Mouse (Mus musculus): ENCODE data around the gene Ggnbp2. TPM values are rescaled to one million over a fixed set of nuclear protein-coding genes. Genes with fewer than 3 reads are reported as not detected.
"Not testable (repeated sequence)": the region's sequence is repeated elsewhere in the genome, so short reads cannot be mapped to it uniquely, and the experiment has no call there.

Gene Ggnbp2
- polyA plus RNA-seq, 1 experiment from 2014 or later, result 41.7 TPM

DNA sequence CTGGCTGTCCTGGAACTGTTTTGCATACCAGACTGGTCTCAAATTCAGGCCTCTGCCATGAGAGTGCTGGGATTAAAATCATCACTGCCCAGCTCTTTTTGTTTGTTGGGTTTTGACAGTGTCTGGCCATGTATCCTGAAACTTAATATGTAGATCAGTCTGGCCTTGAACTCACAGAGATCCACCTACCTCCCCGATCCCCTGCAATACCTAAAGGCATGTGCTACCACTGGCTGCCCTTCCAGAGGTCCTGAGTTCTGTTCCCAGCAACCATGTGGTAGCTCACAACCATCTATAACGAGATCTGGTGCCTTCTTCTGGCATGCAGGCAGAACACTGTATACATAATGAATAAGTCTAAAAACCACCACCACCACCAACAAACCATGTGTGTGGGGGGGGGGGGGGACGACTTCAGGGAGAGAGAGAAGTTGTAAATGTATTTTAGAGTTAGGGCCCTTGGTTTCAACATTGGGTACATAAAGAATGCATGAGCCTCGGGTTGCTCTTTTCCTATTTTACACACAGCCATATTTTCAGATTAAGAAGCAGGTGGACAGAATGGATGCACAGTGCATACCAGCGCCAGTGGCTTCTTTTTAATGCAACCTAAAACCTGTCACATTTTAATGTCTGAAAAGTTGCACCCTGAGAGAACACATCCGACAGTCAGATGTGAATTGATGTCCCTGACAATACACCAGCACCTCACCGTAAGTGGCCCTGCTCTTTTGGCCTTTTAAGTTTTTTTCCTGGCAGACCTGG, 8.6 kb upstream of the Ggnbp2 start:
- Histone ChIP-seq H3K36me3 (peaks cover 37% of the 10 kb centered on the region), H3K27me3 (replicated peaks) (no peaks in the 10 kb centered on the region), H3K4me2 (peak overlapping the region; percentile 75), H3K4me1 (peaks cover 17% of the 10 kb centered on the region), H3K27ac (replicated peaks) (peak overlapping the region; percentile 92), H3K9me3 (no peaks in the 10 kb centered on the region), H3K4me3 (peak overlapping the region; percentile 85), H3K9ac (peak overlapping the region; percentile 90)
- WGBS, result 18% methylated on average over 7 of the region's 7 CpGs
- ATAC-seq (ENCODE audit: extremely low read depth, insufficient number of reproducible peaks, low FRiP score, low TSS enrichment), result no peak

GRCm38 (mm10) chr11:84876020-84876419, 5.4 kb upstream of the Ggnbp2 start:
- H3K9me3 ChIP-seq; H3K27me3 ChIP-seq (replicated peaks); ATAC-seq (ENCODE audit: extremely low read depth, insufficient number of reproducible peaks, low FRiP score, low TSS enrichment); H3K4me3 ChIP-seq; H3K27ac ChIP-seq (replicated peaks); H3K4me2 ChIP-seq; H3K9ac ChIP-seq: not testable (repeated sequence)
- 20% methylated on average over 1 of the region's 1 CpGs for WGBS
- H3K36me3 ChIP-seq, result peaks cover 19% of the 10 kb centered on the region
- peaks cover 18% of the 10 kb centered on the region for H3K4me1 ChIP-seq

DNA sequence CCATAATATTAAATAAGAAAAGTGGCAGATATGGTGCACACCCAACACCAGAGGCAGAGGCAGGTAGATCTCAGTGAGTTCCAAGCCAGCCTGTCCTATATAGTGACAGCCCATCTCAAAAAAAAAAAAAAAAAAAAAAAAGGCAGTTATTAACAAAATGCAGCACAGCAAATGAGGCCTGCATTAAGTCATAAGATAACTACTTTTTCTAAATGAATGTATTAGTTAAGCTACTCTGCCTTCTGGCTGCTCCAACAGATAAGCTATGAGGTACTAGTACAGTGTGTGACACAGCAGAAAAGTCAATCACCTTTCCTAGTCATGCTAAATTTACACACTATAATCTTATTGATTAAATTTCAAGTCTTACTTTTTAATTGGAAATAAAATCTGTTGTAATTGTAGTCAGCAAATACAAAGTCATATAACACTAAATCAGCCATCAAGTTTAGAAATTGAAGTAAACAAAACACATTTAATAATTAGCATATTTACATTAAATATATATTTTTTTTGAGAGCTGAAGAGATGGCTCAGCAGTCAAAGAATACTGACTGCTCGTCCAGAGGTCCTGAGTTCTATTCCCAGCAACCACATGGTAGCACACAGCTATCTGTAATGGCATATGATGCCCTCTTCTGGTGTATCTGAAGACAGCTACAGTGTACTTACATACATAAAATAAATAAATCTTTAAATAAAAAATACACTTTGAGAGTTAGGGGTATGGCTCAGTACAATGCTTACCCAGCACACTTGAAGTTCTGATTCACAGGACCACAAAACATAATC, 2.6 kb upstream of the Ggnbp2 start:
- no peaks in the 10 kb centered on the region for H3K9me3 ChIP-seq
- 64% methylated on average over 1 of the region's 1 CpGs for WGBS
- H3K4me1 ChIP-seq, result peaks cover 13% of the 10 kb centered on the region
- peak overlapping the region; percentile 25; the same call in 1 of the 2 replicates for H3K4me2 ChIP-seq
- peaks cover 19% of the 10 kb centered on the region for H3K36me3 ChIP-seq
- no peak overlapping the region for H3K27ac ChIP-seq (replicated peaks)
- H3K27me3 ChIP-seq (replicated peaks), result no peaks in the 10 kb centered on the region
- no peak overlapping the region for H3K4me3 ChIP-seq
- no peak overlapping the region for H3K9ac ChIP-seq
- ATAC-seq (ENCODE audit: extremely low read depth, insufficient number of reproducible peaks, low FRiP score, low TSS enrichment), result no peak

- WGBS, result 64% methylated on average over 4 of the region's 4 CpGs
- no peak for ATAC-seq (ENCODE audit: extremely low read depth, insufficient number of reproducible peaks, low FRiP score, low TSS enrichment)
- Histone ChIP-seq H3K9me3 (no peaks in the 10 kb centered on the region), H3K27me3 (replicated peaks) (no peaks in the 10 kb centered on the region), H3K27ac (replicated peaks) (peak overlapping the region; percentile 99), H3K4me3 (peak overlapping the region; percentile 97), H3K36me3 (peaks cover 12% of the 10 kb centered on the region), H3K4me2 (peak overlapping the region; percentile 82), H3K9ac (peak overlapping the region; percentile 98), H3K4me1 (peaks cover 24% of the 10 kb centered on the region)
Measured at GRCm38 (mm10) chr11:84871548-84872069, 992 bp upstream of the Ggnbp2 start.

GRCm38 (mm10) chr11:84871046-84871445, 429 bp upstream of the Ggnbp2 start:
- peak overlapping the region; percentile 99 for H3K27ac ChIP-seq (replicated peaks)
- peaks cover 27% of the 10 kb centered on the region for H3K4me1 ChIP-seq
- H3K4me2 ChIP-seq, result peak overlapping the region; percentile 82
- H3K9me3 ChIP-seq, result no peaks in the 10 kb centered on the region
- under 1% methylated on average over 10 of the region's 10 CpGs for WGBS
- peak overlapping the region; percentile 98 for H3K9ac ChIP-seq
- peaks cover 8% of the 10 kb centered on the region for H3K36me3 ChIP-seq
- H3K4me3 ChIP-seq, result peak overlapping the region; percentile 97
- H3K27me3 ChIP-seq (replicated peaks), result no peaks in the 10 kb centered on the region
- peak; percentile 34 for ATAC-seq (ENCODE audit: extremely low read depth, insufficient number of reproducible peaks, low FRiP score, low TSS enrichment)

- H3K9ac ChIP-seq, result peak overlapping the region; percentile 98
- peaks cover 16% of the 10 kb centered on the region for H3K36me3 ChIP-seq
- WGBS, result under 1% methylated on average over 61 of the region's 61 CpGs
- peak overlapping the region; percentile 93 for H3K4me2 ChIP-seq
- H3K4me1 ChIP-seq, result peaks cover 37% of the 10 kb centered on the region
- ATAC-seq (ENCODE audit: extremely low read depth, insufficient number of reproducible peaks, low FRiP score, low TSS enrichment), result peak; percentile 74
- H3K27ac ChIP-seq (replicated peaks), result peak overlapping the region; percentile 94
- H3K4me3 ChIP-seq, result peak overlapping the region; percentile 97
- no peaks in the 10 kb centered on the region for H3K27me3 ChIP-seq (replicated peaks)
- no peaks in the 10 kb centered on the region for H3K9me3 ChIP-seq
Measured at GRCm38 (mm10) chr11:84869537-84870232, 932 bp downstream of the Ggnbp2 start.

DNA sequence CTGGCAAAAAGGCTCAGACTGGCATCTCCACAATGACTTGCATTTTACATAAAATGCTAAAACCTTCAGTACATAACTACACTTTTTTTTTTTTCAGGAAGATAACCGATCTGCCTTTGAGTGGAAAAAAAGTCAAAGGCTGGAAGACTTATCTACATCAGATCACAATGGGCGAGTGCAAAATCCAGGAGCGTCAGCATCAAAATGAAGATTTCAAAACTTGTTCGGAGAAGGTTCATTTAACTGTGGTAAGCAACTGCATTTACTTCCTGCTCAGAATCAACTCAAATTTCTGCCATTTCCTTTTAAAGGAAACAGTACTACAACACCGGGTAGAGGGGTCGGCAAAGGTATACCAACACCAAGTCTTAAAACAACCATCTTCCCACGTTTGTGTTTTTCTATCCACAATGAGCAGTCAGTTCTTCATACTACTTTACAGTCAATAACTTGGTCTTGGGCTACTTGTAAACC, 1.8 kb downstream of the Ggnbp2 start:
- Histone ChIP-seq H3K36me3 (peaks cover 14% of the 10 kb centered on the region), H3K4me2 (peak overlapping the region; percentile 93), H3K9ac (peak overlapping the region; percentile 98), H3K27me3 (replicated peaks) (no peaks in the 10 kb centered on the region), H3K27ac (replicated peaks) (peak overlapping the region; percentile 94), H3K4me3 (peak overlapping the region; percentile 97), H3K9me3 (no peaks in the 10 kb centered on the region), H3K4me1 (peaks cover 40% of the 10 kb centered on the region)
- WGBS, result 8% methylated on average over 7 of the region's 7 CpGs
- no peak for ATAC-seq (ENCODE audit: extremely low read depth, insufficient number of reproducible peaks, low FRiP score, low TSS enrichment)

- ATAC-seq (ENCODE audit: extremely low read depth, insufficient number of reproducible peaks, low FRiP score, low TSS enrichment), result no peak
- Histone ChIP-seq H3K4me2 (peak overlapping the region; percentile 42), H3K9me3 (no peaks in the 10 kb centered on the region), H3K9ac (no peak overlapping the region), H3K4me1 (peaks cover 45% of the 10 kb centered on the region), H3K27me3 (replicated peaks) (no peaks in the 10 kb centered on the region), H3K4me3 (peak overlapping the region; percentile 19), H3K36me3 (peaks cover 19% of the 10 kb centered on the region), H3K27ac (replicated peaks) (no peak overlapping the region)
- WGBS, result 85% methylated on average over 2 of the region's 2 CpGs
Measured at GRCm38 (mm10) chr11:84867586-84867985, 3.0 kb downstream of the Ggnbp2 start.

GRCm38 (mm10) chr11:84865268-84865667, 5.3 kb downstream of the Ggnbp2 start:
- peak overlapping the region; percentile 33; the same call in 1 of the 2 replicates for H3K9ac ChIP-seq
- no peak overlapping the region for H3K4me3 ChIP-seq

GRCm38 (mm10) chr11:84855285-84855684, 15.3 kb downstream of the Ggnbp2 start:
- Histone ChIP-seq H3K4me1 (no peaks in the 10 kb centered on the region), H3K27ac (replicated peaks) (no peak overlapping the region), H3K27me3 (replicated peaks) (no peaks in the 10 kb centered on the region), H3K9me3 (no peaks in the 10 kb centered on the region), H3K9ac (no peak overlapping the region), H3K4me3 (no peak overlapping the region), H3K36me3 (peaks cover 83% of the 10 kb centered on the region), H3K4me2 (no peak overlapping the region)
- ATAC-seq (ENCODE audit: extremely low read depth, insufficient number of reproducible peaks, low FRiP score, low TSS enrichment), result no peak
- 90% methylated on average over 6 of the region's 6 CpGs for WGBS

More at GRCm38 (mm10) chr11:84865268-84865667, 5.3 kb downstream of the Ggnbp2 start:
- Histone ChIP-seq H3K9me3 (no peaks in the 10 kb centered on the region), H3K4me2 (no peak overlapping the region), H3K27ac (replicated peaks) (no peak overlapping the region), H3K4me1 (peaks cover 37% of the 10 kb centered on the region), H3K36me3 (peaks cover 41% of the 10 kb centered on the region), H3K27me3 (replicated peaks) (no peaks in the 10 kb centered on the region)
- 59% methylated on average over 2 of the region's 2 CpGs for WGBS
- ATAC-seq (ENCODE audit: extremely low read depth, insufficient number of reproducible peaks, low FRiP score, low TSS enrichment), result no peak
